Mouse (Mus musculus) 3T3-L1 (cell line): ENCODE measurements around the gene Chac1.

Experiments
- DNase-seq: peaks from one replicate; pipeline ENCODE4 v3.0.0-alpha.2; 2015; ENCODE audit warnings: low read depth, low spot score

The Chac1 gene

GRCm38 (mm10) chr2:119327942-119328526 lies 23.0 kb upstream of the Chac1 start:
- DNase-seq, result no peak

- DNase-seq, result no peak
Measured at GRCm38 (mm10) chr2:119328546-119328945, 22.5 kb upstream of the Chac1 start.

GRCm38 (mm10) chr2:119329123-119329817 lies 21.8 kb upstream of the Chac1 start:
- no peak for DNase-seq

- DNase-seq, result no peak
Measured at GRCm38 (mm10) chr2:119330795-119331194, 20.2 kb upstream of the Chac1 start.

- DNase-seq, result no peak
Measured at GRCm38 (mm10) chr2:119332177-119332661, 18.8 kb upstream of the Chac1 start.

- no peak for DNase-seq
Measured at GRCm38 (mm10) chr2:119334135-119334534, 16.9 kb upstream of the Chac1 start.

- DNase-seq, result no peak
Measured at GRCm38 (mm10) chr2:119334964-119335525, 16.0 kb upstream of the Chac1 start.

- no peak for DNase-seq
Measured at GRCm38 (mm10) chr2:119335535-119335934, 15.5 kb upstream of the Chac1 start.

GRCm38 (mm10) chr2:119336002-119336401 lies 15.0 kb upstream of the Chac1 start:
- no peak for DNase-seq

- DNase-seq, result no peak
Measured at GRCm38 (mm10) chr2:119336470-119336869, 14.6 kb upstream of the Chac1 start.

GRCm38 (mm10) chr2:119337425-119338265 lies 13.4 kb upstream of the Chac1 start:
- peak; percentile 82 for DNase-seq

- no peak for DNase-seq
Measured at GRCm38 (mm10) chr2:119344537-119345138, 6.4 kb upstream of the Chac1 start.

- DNase-seq, result no peak
Measured at GRCm38 (mm10) chr2:119353707-119354106, 2.7 kb downstream of the Chac1 start.

GRCm38 (mm10) chr2:119355089-119355488 lies 4.1 kb downstream of the Chac1 start:
- DNase-seq, result peak; percentile 39

- peak; percentile 64 for DNase-seq
Measured at GRCm38 (mm10) chr2:119355651-119356050, 4.6 kb downstream of the Chac1 start.

GRCm38 (mm10) chr2:119356310-119356709 lies 5.3 kb downstream of the Chac1 start:
- DNase-seq, result no peak

GRCm38 (mm10) chr2:119356805-119357204 lies 5.8 kb downstream of the Chac1 start:
- DNase-seq, result no peak

- DNase-seq, result peak; percentile 66
Measured at GRCm38 (mm10) chr2:119358249-119358648, 7.2 kb downstream of the Chac1 start.

GRCm38 (mm10) chr2:119359721-119360291 lies 8.8 kb downstream of the Chac1 start:
- DNase-seq, result no peak

- DNase-seq, result no peak
Measured at GRCm38 (mm10) chr2:119364969-119365368, 13.9 kb downstream of the Chac1 start.

GRCm38 (mm10) chr2:119367346-119367745 lies 16.3 kb downstream of the Chac1 start:
- DNase-seq, result no peak
